Mouse (Mus musculus) limb, embryonic 15.5 days (tissue): ENCODE measurements at regions not wholly inside any gene's neighbourhood (a gene's known extent, or its start where the extent isn't known, plus 50 kb on each side); places are given as distances from the start of the nearest gene placed in this dataset.

Experiments
- ATAC-seq: fragments of 200-750 bp; cut with Nextera tagmentation; 2 replicates; pipeline ENCODE4 v1.8.0; 2017; ENCODE audit warnings: low read depth, moderate TSS enrichment; ENCODE audit not compliant: insufficient number of reproducible peaks, low FRiP score, low TSS enrichment
- H3K27ac ChIP-seq: fragments of 300-500 bp; sonication (generic); 2 replicates; pipeline ENCODE4 v1.5.1; 2015; ENCODE audit warnings: moderate library complexity, mild to moderate bottlenecking, inconsistent platforms
- H3K27me3 ChIP-seq: fragments of 300-500 bp; sonication (generic); 2 replicates; pipeline ENCODE4 v1.6.1; 2015; ENCODE audit warnings: inconsistent platforms
- H3K36me3 ChIP-seq: fragments of 300-500 bp; sonication (generic); 2 replicates; pipeline ENCODE4 v1.6.1; 2015; ENCODE audit warnings: inconsistent platforms
- H3K4me1 ChIP-seq: fragments of 300-500 bp; sonication (generic); 2 replicates; pipeline ENCODE4 v1.6.1; 2015; ENCODE audit warnings: inconsistent platforms
- H3K4me2 ChIP-seq: fragments of 300-500 bp; sonication (generic); 2 replicates; pipeline ENCODE4 v1.6.1; 2015; ENCODE audit warnings: mild to moderate bottlenecking, inconsistent platforms
- H3K4me3 ChIP-seq: fragments of 300-500 bp; sonication (generic); 2 replicates; pipeline ENCODE4 v1.5.1; 2015; ENCODE audit warnings: mild to moderate bottlenecking, inconsistent platforms
- H3K9ac ChIP-seq: fragments of 300-500 bp; sonication (generic); 2 replicates; pipeline ENCODE4 v1.6.1; 2015; ENCODE audit warnings: inconsistent platforms
- H3K9me3 ChIP-seq: fragments of 300-500 bp; sonication (generic); 2 replicates; pipeline ENCODE4 v1.6.1; 2016; ENCODE audit warnings: inconsistent platforms
- WGBS: fragments of 180-500 bp; shearing (Covaris S2); methylation state at CpG from one replicate; pipeline ENCODE4 v1.1.7; 2015; 5-methylcytosine and 5-hydroxymethylcytosine counted together

- WGBS, result 34% methylated on average over 7 of the region's 7 CpGs
- Histone ChIP-seq H3K4me3 (no peak overlapping the region), H3K27me3 (no peaks in the 10 kb centered on the region), H3K4me1 (peaks cover 33% of the 10 kb centered on the region), H3K27ac (no peak overlapping the region), H3K4me2 (no peak overlapping the region), H3K9ac (no peak overlapping the region), H3K9me3 (no peaks in the 10 kb centered on the region), H3K36me3 (no peaks in the 10 kb centered on the region)
- ATAC-seq, result no peak
Observed at GRCm38 (mm10) chr17:45815341-45815740, 81.7 kb upstream of the 1600014C23Rik start.

GRCm38 (mm10) chr17:45814586-45814985, 80.9 kb upstream of the 1600014C23Rik start:
- H3K9ac ChIP-seq, result no peak overlapping the region
- 13% methylated on average over 11 of the region's 11 CpGs for WGBS
- peak; percentile 45; the same call in 1 of the 2 replicates for ATAC-seq
- no peak overlapping the region for H3K27ac ChIP-seq
- peaks cover 33% of the 10 kb centered on the region for H3K4me1 ChIP-seq
- no peaks in the 10 kb centered on the region for H3K36me3 ChIP-seq
- no peaks in the 10 kb centered on the region for H3K9me3 ChIP-seq
- H3K4me2 ChIP-seq, result no peak overlapping the region
- no peaks in the 10 kb centered on the region for H3K27me3 ChIP-seq
- no peak overlapping the region for H3K4me3 ChIP-seq

DNA sequence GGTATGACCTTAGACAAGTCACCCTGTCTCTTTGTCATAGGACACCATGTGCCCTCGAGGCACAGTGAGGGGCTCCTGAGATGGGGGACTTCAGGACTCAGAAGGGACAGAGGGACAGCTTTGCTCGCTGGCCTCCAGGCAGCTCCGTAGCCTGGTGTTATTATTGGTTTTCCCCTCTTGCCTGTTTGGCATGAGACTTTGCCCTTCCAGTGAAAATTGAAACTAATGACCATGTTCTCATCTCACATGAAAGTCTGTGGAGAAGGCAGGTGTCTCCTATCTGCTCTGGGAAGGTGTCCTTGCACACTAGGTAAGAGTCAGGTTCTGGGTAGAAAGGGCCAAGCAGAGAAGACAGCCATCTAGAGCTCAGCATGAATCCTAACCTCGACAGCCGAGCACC, 80.3 kb upstream of the 1600014C23Rik start:
- ATAC-seq, result no peak
- no peak overlapping the region for H3K4me3 ChIP-seq
- H3K4me2 ChIP-seq, result no peak overlapping the region
- no peak overlapping the region for H3K27ac ChIP-seq
- no peaks in the 10 kb centered on the region for H3K9me3 ChIP-seq
- no peak overlapping the region for H3K9ac ChIP-seq
- peaks cover 33% of the 10 kb centered on the region for H3K4me1 ChIP-seq
- 68% methylated on average over 5 of the region's 5 CpGs for WGBS
- H3K36me3 ChIP-seq, result no peaks in the 10 kb centered on the region
- H3K27me3 ChIP-seq, result no peaks in the 10 kb centered on the region

- no peak overlapping the region for H3K4me2 ChIP-seq
- 72% methylated on average over 9 of the region's 9 CpGs for WGBS
- H3K27me3 ChIP-seq, result no peaks in the 10 kb centered on the region
- H3K4me3 ChIP-seq, result no peak overlapping the region
- ATAC-seq, result no peak
- no peak overlapping the region for H3K27ac ChIP-seq
- H3K4me1 ChIP-seq, result peaks cover 38% of the 10 kb centered on the region
- no peaks in the 10 kb centered on the region for H3K9me3 ChIP-seq
- H3K36me3 ChIP-seq, result no peaks in the 10 kb centered on the region
- no peak overlapping the region for H3K9ac ChIP-seq
Observed at GRCm38 (mm10) chr17:45812289-45812955, 78.8 kb upstream of the 1600014C23Rik start.

GRCm38 (mm10) chr17:45811632-45812221, 78.1 kb upstream of the 1600014C23Rik start:
- Histone ChIP-seq H3K4me1 (peaks cover 45% of the 10 kb centered on the region), H3K9me3 (no peaks in the 10 kb centered on the region), H3K27me3 (no peaks in the 10 kb centered on the region), H3K9ac (no peak overlapping the region), H3K36me3 (no peaks in the 10 kb centered on the region), H3K4me3 (no peak overlapping the region), H3K27ac (no peak overlapping the region), H3K4me2 (no peak overlapping the region)
- no peak for ATAC-seq
- 72% methylated on average over 11 of the region's 11 CpGs for WGBS

DNA sequence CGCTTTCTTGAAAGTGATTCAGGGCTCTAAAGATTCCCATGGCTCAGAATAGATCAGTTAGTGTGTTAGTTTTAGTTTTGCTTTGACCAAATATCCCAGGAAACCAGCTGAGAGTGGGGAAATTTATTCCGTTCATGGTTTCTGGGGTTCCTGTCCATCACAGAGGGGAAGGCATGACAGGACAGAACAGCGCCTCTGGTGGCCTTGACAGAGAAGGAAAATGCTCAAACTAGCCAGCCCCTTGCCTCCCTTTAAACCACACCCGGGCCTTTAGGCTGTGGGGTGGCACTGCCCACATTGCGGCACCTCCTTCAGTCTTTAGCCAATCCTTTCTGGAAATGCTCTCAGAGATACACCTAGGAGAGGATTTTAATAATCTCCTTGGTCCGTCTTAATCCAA, 76.1 kb upstream of the 1600014C23Rik start:
- WGBS, result 93% methylated on average over 6 of the region's 6 CpGs
- Histone ChIP-seq H3K9me3 (no peaks in the 10 kb centered on the region), H3K4me3 (no peak overlapping the region), H3K9ac (no peak overlapping the region), H3K4me2 (no peak overlapping the region), H3K4me1 (peaks cover 48% of the 10 kb centered on the region), H3K27me3 (peaks cover 11% of the 10 kb centered on the region), H3K27ac (no peak overlapping the region), H3K36me3 (no peaks in the 10 kb centered on the region)
- ATAC-seq, result no peak

DNA sequence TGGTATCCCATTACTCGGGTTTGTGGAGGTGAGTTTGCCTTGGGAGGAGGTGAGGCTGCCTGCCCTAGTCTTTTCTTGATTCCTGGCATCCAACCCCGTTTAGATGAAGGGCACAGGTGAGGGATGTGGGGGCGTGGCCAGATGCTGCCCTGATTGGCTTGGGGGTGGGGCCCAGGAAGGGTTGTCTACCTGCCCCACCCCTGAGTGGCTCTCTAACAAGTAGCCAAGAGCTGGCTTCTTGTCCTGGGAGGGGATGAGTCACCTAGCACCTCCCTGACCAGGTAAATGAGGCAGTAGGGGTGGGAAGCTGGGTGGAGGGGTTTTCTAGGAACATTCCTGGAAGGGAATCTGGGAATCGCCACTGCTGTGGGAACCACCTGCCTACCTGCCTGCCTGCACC, 74.7 kb upstream of the 1600014C23Rik start:
- no peaks in the 10 kb centered on the region for H3K9me3 ChIP-seq

GRCm38 (mm10) chr17:45807452-45807851, 73.8 kb upstream of the 1600014C23Rik start:
- no peaks in the 10 kb centered on the region for H3K9me3 ChIP-seq
- H3K4me2 ChIP-seq, result no peak overlapping the region
- H3K27me3 ChIP-seq, result peaks cover 17% of the 10 kb centered on the region
- H3K4me1 ChIP-seq, result peaks cover 36% of the 10 kb centered on the region
- ATAC-seq, result peak; percentile 30; the same call in 1 of the 2 replicates
- no peaks in the 10 kb centered on the region for H3K36me3 ChIP-seq
- no peak overlapping the region for H3K4me3 ChIP-seq
- H3K9ac ChIP-seq, result no peak overlapping the region
- 25% methylated on average over 11 of the region's 13 CpGs for WGBS
- H3K27ac ChIP-seq, result peak overlapping the region; percentile 22; the same call in 1 of the 2 replicates

More for the DNA sequence above, 74.7 kb upstream of the 1600014C23Rik start:
- WGBS, result 56% methylated on average over 4 of the region's 4 CpGs
- H3K4me2 ChIP-seq, result no peak overlapping the region
- no peak overlapping the region for H3K4me3 ChIP-seq
- H3K36me3 ChIP-seq, result no peaks in the 10 kb centered on the region
- H3K27me3 ChIP-seq, result peaks cover 17% of the 10 kb centered on the region
- no peak overlapping the region for H3K27ac ChIP-seq
- H3K4me1 ChIP-seq, result peaks cover 42% of the 10 kb centered on the region
- no peak for ATAC-seq
- no peak overlapping the region for H3K9ac ChIP-seq

DNA sequence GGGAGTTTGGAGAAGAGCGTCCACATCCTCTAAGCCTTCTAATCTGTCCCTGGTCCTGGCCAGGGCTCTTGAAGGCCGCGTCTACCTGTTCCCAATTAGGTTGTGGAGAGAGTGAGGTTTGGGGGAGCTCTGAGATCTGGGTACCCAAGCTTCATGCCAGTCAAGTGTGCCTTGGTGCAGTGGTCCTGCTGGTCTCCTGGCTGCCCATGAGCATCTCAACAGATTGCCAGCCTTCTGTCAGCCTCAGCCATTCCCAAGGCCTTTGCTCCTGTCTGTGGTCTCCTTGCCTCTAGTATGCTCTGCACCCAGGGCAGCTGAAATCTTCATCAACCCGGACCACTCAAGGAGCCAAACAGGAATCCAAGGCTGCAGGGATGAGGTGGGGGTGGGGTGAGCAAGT, 73.2 kb upstream of the 1600014C23Rik start:
- Histone ChIP-seq H3K4me1 (peaks cover 31% of the 10 kb centered on the region), H3K9me3 (no peaks in the 10 kb centered on the region), H3K4me2 (no peak overlapping the region), H3K9ac (no peak overlapping the region), H3K27ac (no peak overlapping the region), H3K4me3 (no peak overlapping the region), H3K36me3 (no peaks in the 10 kb centered on the region), H3K27me3 (peaks cover 17% of the 10 kb centered on the region)
- ATAC-seq, result no peak
- WGBS, result 42% methylated on average over 4 of the region's 4 CpGs

GRCm38 (mm10) chr17:45806430-45806829, 72.8 kb upstream of the 1600014C23Rik start:
- peaks cover 28% of the 10 kb centered on the region for H3K4me1 ChIP-seq
- ATAC-seq, result no peak

GRCm38 (mm10) chr17:45805471-45806082, 71.9 kb upstream of the 1600014C23Rik start:
- ATAC-seq, result peak; percentile 41; the same call in 1 of the 2 replicates
- WGBS, result 5% methylated on average over 34 of the region's 35 CpGs
- H3K9ac ChIP-seq, result no peak overlapping the region

More at GRCm38 (mm10) chr17:45806430-45806829, 72.8 kb upstream of the 1600014C23Rik start:
- Histone ChIP-seq H3K9ac (no peak overlapping the region), H3K4me3 (no peak overlapping the region), H3K36me3 (no peaks in the 10 kb centered on the region), H3K27me3 (peaks cover 17% of the 10 kb centered on the region), H3K27ac (no peak overlapping the region), H3K4me2 (no peak overlapping the region), H3K9me3 (no peaks in the 10 kb centered on the region)
- 35% methylated on average over 5 of the region's 5 CpGs for WGBS

GRCm38 (mm10) chr17:45803331-45803730, 69.7 kb upstream of the 1600014C23Rik start:
- no peak for ATAC-seq
- H3K9me3 ChIP-seq, result no peaks in the 10 kb centered on the region
- H3K27ac ChIP-seq, result no peak overlapping the region
- H3K4me2 ChIP-seq, result no peak overlapping the region
- WGBS, result 80% methylated on average over 8 of the region's 8 CpGs
- H3K4me1 ChIP-seq, result peaks cover 33% of the 10 kb centered on the region
- H3K9ac ChIP-seq, result no peak overlapping the region
- H3K4me3 ChIP-seq, result no peak overlapping the region
- no peaks in the 10 kb centered on the region for H3K36me3 ChIP-seq
- H3K27me3 ChIP-seq, result peaks cover 17% of the 10 kb centered on the region

More at GRCm38 (mm10) chr17:45805471-45806082, 71.9 kb upstream of the 1600014C23Rik start:
- no peaks in the 10 kb centered on the region for H3K36me3 ChIP-seq
- H3K4me2 ChIP-seq, result peak overlapping the region; percentile 30
- H3K4me1 ChIP-seq, result peaks cover 28% of the 10 kb centered on the region
- H3K4me3 ChIP-seq, result no peak overlapping the region
- no peak overlapping the region; the same call in 1 of the 2 replicates for H3K27ac ChIP-seq
- H3K27me3 ChIP-seq, result peaks cover 17% of the 10 kb centered on the region
- no peaks in the 10 kb centered on the region for H3K9me3 ChIP-seq
